Mouse (Mus musculus): Measurements from ENCODE around the gene Olfr247. TPM values are rescaled to one million over a fixed set of nuclear protein-coding genes. Genes with fewer than 3 reads are reported as not detected.

The Olfr247 gene
- polyA plus RNA-seq (2012; rRNA removed), result not detected in 2 replicates

GRCm38 (mm10) chr10:129976040-129976439 is at the start of gene Olfr247:
Gene Olfr247 (minus strand): TSS chr10:129976140.

GRCm38 (mm10) chr10:130012321-130012720 is 36.4 kb upstream of the Olfr247 start, which contains the start of gene Olfr820:
Gene Olfr820 (plus strand): TSS chr10:130012621.

GRCm38 (mm10) chr10:129984962-129985361 is 9.0 kb upstream of the Olfr247 start, which contains the start of gene Gm10310:
Gene Gm10310 (minus strand): TSS chr10:129985062.

GRCm38 (mm10) chr10:129967166-129967565 is 8.8 kb downstream of the Olfr247 start, which contains the start of gene Olfr819:
Gene Olfr819 (minus strand): TSS chr10:129967266.

GRCm38 (mm10) chr10:129949000-129949399 is 26.9 kb downstream of the Olfr247 start, which contains the start of gene Olfr818:
Gene Olfr818 (minus strand): TSS chr10:129949100.

Other genes starting within 250 kb of the Olfr247 start
- gene Olfr805, start 246.8 kb downstream of the Olfr247 start, polyA plus RNA-seq (2012; rRNA removed), result not detected in 2 replicates
- gene Olfr806, start 234.2 kb downstream of the Olfr247 start, polyA plus RNA-seq (2012; rRNA removed), result not detected in 2 replicates
- not detected in 2 replicates for gene Olfr807, start 218.3 kb downstream of the Olfr247 start, polyA plus RNA-seq (2012; rRNA removed)
- gene Olfr808, start 210.7 kb downstream of the Olfr247 start, polyA plus RNA-seq (2012; rRNA removed), result not detected in 2 replicates
- gene Olfr809, start 201.5 kb downstream of the Olfr247 start, polyA plus RNA-seq (2012; rRNA removed), result not detected in 2 replicates
- not detected in 2 replicates for gene Olfr810, start 181.2 kb downstream of the Olfr247 start, polyA plus RNA-seq (2012; rRNA removed)
- gene Olfr811, start 171.7 kb downstream of the Olfr247 start, polyA plus RNA-seq (2012; rRNA removed), result not detected in 2 replicates
- gene Olfr812, start 130.0 kb downstream of the Olfr247 start, polyA plus RNA-seq (2012; rRNA removed), result not detected in 2 replicates
- gene Olfr813, start 120.8 kb downstream of the Olfr247 start, polyA plus RNA-seq (2012; rRNA removed), result not detected in 2 replicates
- gene Olfr814, start 96.3 kb downstream of the Olfr247 start, polyA plus RNA-seq (2012; rRNA removed), result not detected in 2 replicates
- not detected in 2 replicates for gene Olfr815, start 70.3 kb downstream of the Olfr247 start, polyA plus RNA-seq (2012; rRNA removed)
- not detected in 2 replicates for gene Olfr816, start 60.5 kb downstream of the Olfr247 start, polyA plus RNA-seq (2012; rRNA removed)
- not detected in 2 replicates for gene Olfr818, start 27.0 kb downstream of the Olfr247 start, polyA plus RNA-seq (2012; rRNA removed)
- gene Olfr819, start 8.9 kb downstream of the Olfr247 start, polyA plus RNA-seq (2012; rRNA removed), result not detected in 2 replicates
- gene Gm10310, start 8.9 kb upstream of the Olfr247 start, polyA plus RNA-seq (2012; rRNA removed), result not detected in 2 replicates
- gene Olfr820, start 36.5 kb upstream of the Olfr247 start, polyA plus RNA-seq (2012; rRNA removed), result not detected in 2 replicates
- not detected in 2 replicates for gene Olfr821, start 54.2 kb upstream of the Olfr247 start, polyA plus RNA-seq (2012; rRNA removed)
- gene Olfr822, start 95.1 kb upstream of the Olfr247 start, polyA plus RNA-seq (2012; rRNA removed), result not detected in 2 replicates
- gene Olfr823, start 139.2 kb upstream of the Olfr247 start, polyA plus RNA-seq (2012; rRNA removed), result not detected in 2 replicates
- gene Olfr824, start 153.9 kb upstream of the Olfr247 start, polyA plus RNA-seq (2012; rRNA removed), result not detected in 2 replicates
- not detected in 2 replicates for gene Olfr825, start 190.6 kb upstream of the Olfr247 start, polyA plus RNA-seq (2012; rRNA removed)
- not detected in 2 replicates for gene Olfr826, start 208.0 kb upstream of the Olfr247 start, polyA plus RNA-seq (2012; rRNA removed)
- not detected in 2 replicates for gene Olfr827, start 238.3 kb upstream of the Olfr247 start, polyA plus RNA-seq (2012; rRNA removed)

All from liver, embryonic 14 days (tissue).